Mouse (Mus musculus): ENCODE data around the gene Nav2. TPM values are rescaled to one million over a fixed set of nuclear protein-coding genes. Genes with fewer than 3 reads are reported as not detected.
A peak's percentile ranks its signal among the peaks of the same experiment; 100 is the strongest.

The Nav2 gene
- total and polyA plus RNA-seq, 3 experiments = 4.8 to 6.9 (median 6.4) TPM

DNA sequence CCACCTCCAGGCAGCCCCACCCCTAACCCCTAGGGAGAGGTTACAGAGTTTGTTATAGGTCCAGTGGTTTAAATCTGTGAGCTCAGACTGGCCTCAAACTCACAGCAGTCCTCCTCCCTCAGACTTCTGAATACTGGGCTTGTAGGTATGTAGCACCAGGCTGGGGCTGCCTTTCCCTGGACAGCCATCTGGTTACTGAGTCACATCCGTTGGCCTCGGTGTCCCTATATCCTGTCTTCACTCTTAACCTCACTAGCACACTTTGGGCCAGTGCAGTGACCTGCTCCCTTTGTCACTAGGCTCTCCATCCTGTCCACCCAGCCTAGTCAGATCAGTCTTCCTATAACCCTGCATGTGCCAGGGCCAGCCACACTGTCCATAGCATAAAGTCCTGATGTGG is 19.8 kb upstream of the Nav2 start:
- no peak for DNase-seq

DNA sequence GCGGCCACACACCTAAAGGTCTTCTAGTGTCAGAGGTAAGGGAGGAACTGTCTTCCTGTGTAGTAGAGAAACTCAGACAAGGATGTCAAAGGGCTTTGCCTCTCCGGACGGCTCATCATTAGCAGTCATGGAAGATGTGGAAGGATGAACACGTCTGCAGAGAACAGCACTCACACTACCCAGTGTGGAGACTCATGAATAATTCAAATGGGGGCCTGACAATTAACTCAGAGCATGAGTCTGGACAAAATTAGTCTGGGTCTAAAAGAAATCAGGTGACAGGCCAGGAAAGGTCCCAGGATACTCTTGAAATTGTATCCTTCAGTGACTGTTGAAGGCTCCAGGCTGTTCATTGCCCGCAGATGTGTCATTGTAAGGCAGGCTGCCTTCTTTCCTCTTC is 17.5 kb upstream of the Nav2 start:
- DNase-seq = no peak

- no peak for DNase-seq
Measured at GRCm38 (mm10) chr7:48893093-48893492, 15.4 kb upstream of the Nav2 start.

DNA sequence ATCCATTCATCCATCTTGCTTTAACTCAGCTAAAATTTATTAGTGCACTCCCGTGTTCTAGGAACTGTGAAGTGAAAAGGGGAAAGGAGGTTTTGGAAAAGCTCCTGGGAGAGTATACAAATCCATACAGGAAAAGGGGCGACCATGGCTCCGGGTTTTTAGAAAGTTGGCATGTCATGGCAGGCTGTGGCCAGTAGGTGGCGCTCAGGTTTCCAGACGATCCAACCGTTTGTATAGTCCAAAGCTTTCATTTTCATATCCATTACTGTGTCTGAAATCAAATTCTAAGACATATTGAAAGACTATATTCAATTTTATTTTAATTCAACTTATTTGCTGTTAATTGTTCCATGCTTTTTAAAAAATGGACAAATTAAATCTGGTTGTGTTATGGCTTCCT is 14.4 kb upstream of the Nav2 start:
- DNase-seq = peak; percentile 48

DNA sequence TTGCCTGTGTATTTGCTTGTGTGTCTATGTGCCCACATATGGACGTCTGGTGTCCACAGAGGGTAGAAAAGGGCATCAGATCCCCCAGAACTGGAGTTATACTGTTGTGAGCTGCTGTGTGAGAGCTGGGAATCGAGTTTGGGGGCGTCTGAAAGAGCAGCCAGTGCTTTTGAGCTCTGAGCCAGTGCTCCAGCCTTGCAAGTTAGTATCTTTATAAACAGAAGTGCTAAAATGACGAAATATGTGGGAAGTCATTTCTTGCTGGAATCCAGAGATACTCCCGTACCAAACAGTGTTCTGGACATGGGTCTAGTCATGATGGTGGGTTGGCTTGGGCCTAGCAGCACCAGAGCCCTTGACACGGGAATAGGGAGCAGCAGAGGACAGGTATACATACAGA is 13.8 kb upstream of the Nav2 start:
- DNase-seq = no peak

DNA sequence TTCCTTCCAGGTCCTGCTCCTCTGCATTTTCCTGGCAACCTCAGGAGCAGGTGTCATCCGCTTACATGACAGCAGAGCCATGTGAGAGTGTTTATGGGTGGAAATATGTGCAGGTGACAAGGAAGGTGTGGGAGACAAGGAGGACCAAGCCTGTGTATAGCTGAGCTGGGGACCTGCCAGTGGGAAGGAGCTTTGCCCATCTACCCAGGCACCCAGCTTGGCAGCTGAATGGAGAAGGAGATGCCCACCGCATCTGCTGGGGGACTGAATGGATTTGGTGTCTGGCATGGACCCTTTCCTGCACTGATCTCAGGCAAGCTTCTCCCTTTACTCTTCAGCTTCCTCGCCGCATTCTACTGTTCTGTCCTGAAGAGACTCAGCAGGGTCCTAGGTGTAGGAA is 13.0 kb upstream of the Nav2 start:
- no peak for DNase-seq

GRCm38 (mm10) chr7:48896051-48896450 is 12.5 kb upstream of the Nav2 start:
- no peak for DNase-seq

- DNase-seq = no peak
Measured at GRCm38 (mm10) chr7:48897539-48898163, 10.9 kb upstream of the Nav2 start.

- DNase-seq = no peak
Measured at GRCm38 (mm10) chr7:48898416-48898815, 10.1 kb upstream of the Nav2 start.

- no peak for DNase-seq
Measured at GRCm38 (mm10) chr7:48900408-48901167, 7.9 kb upstream of the Nav2 start.

GRCm38 (mm10) chr7:48902454-48902853 is 6.1 kb upstream of the Nav2 start:
- DNase-seq = no peak

- DNase-seq = no peak
Measured at GRCm38 (mm10) chr7:48909342-48909671, 791 bp downstream of the Nav2 start.

GRCm38 (mm10) chr7:48910282-48910681 is 1.8 kb downstream of the Nav2 start:
- DNase-seq = no peak

DNA sequence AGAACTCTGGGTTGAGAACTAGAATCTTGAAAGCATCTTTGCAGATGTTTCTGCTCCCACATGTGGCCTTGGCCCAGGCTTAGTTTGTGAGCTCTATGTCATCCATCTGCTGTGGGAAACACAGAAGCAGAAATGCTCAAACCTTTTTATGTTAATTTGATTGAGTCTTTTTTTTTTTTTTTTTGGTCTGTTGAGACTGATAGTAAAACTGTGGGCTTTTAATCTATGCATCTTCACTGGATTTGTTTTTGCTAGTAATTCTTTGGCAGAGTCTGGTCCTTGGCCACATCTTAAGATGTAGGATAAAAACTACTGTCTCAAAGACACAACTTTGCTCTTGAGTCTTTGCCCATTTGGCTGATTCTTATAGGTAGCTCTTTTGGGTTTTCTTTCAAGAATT is 2.6 kb downstream of the Nav2 start:
- no peak for DNase-seq

- DNase-seq = no peak
Measured at GRCm38 (mm10) chr7:48914630-48915506, 6.4 kb downstream of the Nav2 start.

DNA sequence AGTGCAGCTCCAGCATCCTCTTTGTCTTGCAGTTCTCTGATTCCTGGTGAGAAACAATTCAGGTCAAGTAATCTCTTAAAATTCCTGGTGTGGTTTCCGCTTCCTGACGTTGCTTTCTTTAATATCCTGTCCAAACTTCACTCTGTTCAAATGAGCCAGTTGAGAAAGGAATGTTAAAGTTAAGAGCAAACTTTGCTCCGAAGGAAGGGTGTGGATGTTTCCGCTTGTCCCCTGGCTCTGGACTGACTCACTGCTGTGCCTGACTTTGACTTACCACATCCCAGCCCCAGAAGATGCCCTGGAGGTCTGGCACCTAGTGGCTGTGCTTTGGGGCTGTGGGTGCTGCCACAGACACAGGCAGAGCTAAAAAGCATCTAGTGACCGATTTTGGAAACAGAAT is 8.9 kb downstream of the Nav2 start:
- no peak for DNase-seq

GRCm38 (mm10) chr7:48917988-48918387 is 9.5 kb downstream of the Nav2 start:
- DNase-seq = no peak

DNA sequence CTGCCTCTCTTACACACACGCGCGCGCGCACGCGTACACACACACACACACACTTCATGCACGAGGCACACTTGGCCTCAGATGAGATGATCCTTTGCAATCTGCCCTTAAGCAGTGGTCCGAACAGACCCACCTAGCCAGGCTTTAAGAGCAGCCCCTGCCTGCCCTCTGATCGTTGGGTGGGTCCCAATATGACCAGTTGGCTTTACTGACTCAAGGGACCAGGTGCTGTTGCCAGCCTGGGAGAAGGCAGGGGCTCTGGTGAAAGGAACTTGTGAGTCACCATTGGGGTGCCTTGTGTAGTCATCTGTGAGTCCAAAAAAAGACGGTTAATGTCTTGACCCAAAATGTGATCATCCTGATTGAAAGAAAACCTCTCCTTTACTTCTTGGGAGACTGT is 9.9 kb downstream of the Nav2 start:
- DNase-seq = no peak

DNA sequence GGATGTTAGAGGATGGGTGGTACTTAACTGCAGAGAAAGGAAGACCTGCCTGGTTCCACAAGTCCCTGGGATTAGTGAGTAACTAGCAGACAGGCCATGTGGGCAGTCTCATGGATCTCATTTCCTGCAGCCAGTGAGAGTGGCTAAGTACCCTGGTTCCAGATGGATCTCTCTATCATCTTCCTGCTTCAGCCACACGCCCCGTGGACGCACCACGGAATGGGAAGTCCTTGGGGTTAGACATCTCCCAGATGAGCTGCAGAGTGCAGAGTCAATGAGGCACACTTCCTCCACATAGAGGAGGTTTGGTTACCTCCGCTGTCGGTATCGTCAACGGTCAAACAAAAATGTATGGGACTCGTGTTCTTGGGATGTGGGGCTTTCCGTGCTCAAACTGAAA is 15.1 kb downstream of the Nav2 start:
- no peak for DNase-seq

GRCm38 (mm10) chr7:48925214-48925613 is 16.7 kb downstream of the Nav2 start:
- DNase-seq = no peak

DNA sequence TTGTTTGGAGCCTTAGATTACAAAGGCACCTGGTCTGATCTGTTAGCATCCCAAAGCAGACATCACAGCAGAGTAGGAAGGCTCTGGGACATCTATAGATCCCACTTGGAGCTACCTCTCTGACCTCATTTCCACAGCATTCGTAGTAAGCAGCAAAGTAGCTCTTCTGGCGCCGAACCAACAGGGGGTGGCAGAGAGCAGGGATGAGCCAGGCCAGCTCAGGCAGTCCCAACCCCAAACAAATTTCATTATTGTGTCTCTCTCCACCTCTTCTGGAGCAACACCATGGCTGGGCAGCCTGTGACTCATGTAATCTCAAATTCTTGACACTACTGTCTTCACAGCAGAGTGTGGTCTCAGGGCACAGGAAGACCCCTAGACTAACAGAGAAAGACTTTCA is 19.8 kb downstream of the Nav2 start:
- DNase-seq = peak; percentile 69

- DNase-seq = peak; percentile 29
Measured at GRCm38 (mm10) chr7:48930399-48930798, 21.9 kb downstream of the Nav2 start.

- no peak for DNase-seq
Measured at GRCm38 (mm10) chr7:48932138-48932537, 23.6 kb downstream of the Nav2 start.

Data from adrenal gland, adult 2 months (tissue).